Mouse (Mus musculus) olfactory bulb, adult 2 months (tissue): Measurements from ENCODE around the gene Rbm28.

Experiments used
- CTCF ChIP-seq: fragments of 200-500 bp; IDR thresholded peaks from 2 replicates; pipeline ENCODE4 v1.5.1; 2012; ENCODE audit warnings: low read depth, mild to moderate bottlenecking, low read length, moderate library complexity; ENCODE audit not compliant: insufficient read depth
- POLR2A ChIP-seq: fragments of 200-500 bp; IDR thresholded peaks from 2 replicates; pipeline ENCODE4 v1.6.1; 2012; ENCODE audit warnings: mild to moderate bottlenecking, low read depth, low read length, moderate library complexity; ENCODE audit not compliant: insufficient read depth

- TF ChIP-seq CTCF (no peak), POLR2A (no peak)
Measured at GRCm38 (mm10) chr6:29100423-29100822, 64.4 kb downstream of the Rbm28 start.
